Mouse (Mus musculus): ENCODE data around the gene Arnt2. TPM values are rescaled to one million over a fixed set of nuclear protein-coding genes. Genes with fewer than 3 reads are reported as not detected.

Arnt2 gene
- polyA plus RNA-seq, 1 experiment from 2014 or later = not detected

DNA sequence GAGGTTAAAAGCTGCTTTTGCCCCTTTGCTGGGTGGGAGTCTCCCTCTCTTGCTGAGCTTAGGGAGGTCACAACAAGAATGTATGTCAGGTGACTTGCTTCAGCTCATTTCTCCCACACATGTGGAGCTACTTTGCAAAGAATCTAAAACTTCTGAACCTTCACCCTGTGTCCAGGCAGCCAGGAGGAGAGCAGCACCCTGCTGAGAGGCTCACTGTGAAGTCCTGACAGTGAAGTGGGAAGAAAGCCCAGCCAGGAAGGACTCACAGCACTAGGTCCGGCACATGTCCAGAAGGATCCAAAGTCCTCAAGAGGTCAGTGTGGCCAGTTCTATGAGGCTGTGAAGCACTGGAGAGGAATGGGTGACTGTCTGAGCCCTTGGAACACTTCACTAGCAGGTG lies 51.5 kb downstream of the Arnt2 start:
- H3K4me3 ChIP-seq (ENCODE audit: low read depth, low read length) = no peak overlapping the region
- TF ChIP-seq EP300 (IDR thresholded peaks at IDR 0.05; ENCODE audit: low read depth) (no peak), CTCF (IDR thresholded peaks at IDR 0.05; ENCODE audit: low read depth) (no peak)
- no peak for ATAC-seq
- H3K9me3 ChIP-seq (ENCODE audit: low read length) = no peaks in the 10 kb centered on the region
- WGBS (ENCODE audit: insufficient replicate concordance) = 45% methylated on average over 1 of the region's 1 CpGs
- no peak for DNase-seq
- H3K4me1 ChIP-seq (ENCODE audit: insufficient read depth) = no peaks in the 10 kb centered on the region
- no peaks in the 10 kb centered on the region for H3K36me3 ChIP-seq (replicated peaks; ENCODE audit: insufficient read depth, low read length)
- no peaks in the 10 kb centered on the region for H3K27me3 ChIP-seq (ENCODE audit: insufficient read depth, low read length)
- H3K9ac ChIP-seq (replicated peaks) = no peak overlapping the region
- H3K27ac ChIP-seq (ENCODE audit: low read depth) = no peak overlapping the region
- no peak overlapping the region for H3K4me2 ChIP-seq (ENCODE audit: low read depth, low read length)

DNA sequence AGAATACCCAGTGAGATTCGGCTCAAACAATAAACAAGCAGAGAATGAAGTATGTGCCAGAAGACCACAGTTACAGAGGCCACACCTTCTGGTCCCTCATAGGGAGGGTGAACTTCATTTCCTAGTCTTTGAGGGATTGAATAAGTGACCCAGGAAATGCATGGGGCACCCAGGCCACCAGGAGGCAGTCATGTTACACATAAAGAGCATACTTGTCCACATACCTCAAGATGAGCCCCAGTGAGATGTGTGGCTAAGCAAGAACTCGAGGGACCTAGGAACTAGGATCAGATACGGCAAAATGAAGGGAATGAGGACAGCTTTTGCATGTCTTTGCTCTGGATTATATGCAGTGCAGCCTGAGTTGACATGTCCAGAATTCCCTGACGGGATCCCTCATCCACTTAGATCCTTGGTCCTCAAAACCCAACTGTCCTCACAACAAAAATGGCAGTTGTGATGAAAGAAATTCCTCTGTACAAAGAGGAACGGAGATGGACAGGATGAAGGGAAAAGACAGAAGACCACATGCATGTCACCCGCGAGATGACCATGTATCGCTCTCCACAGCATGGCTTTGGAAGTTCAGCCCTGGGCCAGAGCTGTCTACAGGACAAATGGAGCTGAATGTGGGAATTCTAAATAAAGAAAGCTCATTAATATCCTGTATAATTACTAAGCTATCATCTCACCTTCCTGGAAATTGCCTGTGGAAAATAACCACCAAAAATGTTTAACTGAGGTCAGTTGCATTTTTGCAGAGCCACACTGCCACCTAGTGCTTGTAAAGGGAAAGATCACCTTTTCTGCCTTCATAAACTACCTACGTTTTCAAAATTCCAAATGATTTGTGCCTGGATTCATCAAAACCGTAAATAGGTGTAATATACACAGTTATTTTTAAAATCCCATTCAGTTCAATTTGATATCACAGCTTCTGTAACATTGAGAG lies 54.1 kb downstream of the Arnt2 start:
- 54% methylated on average over 10 of the region's 10 CpGs for WGBS (ENCODE audit: insufficient replicate concordance)
- H3K4me3 ChIP-seq (ENCODE audit: low read depth, low read length) = no peak overlapping the region
- no peaks in the 10 kb centered on the region for H3K9me3 ChIP-seq (ENCODE audit: low read length)
- no peaks in the 10 kb centered on the region for H3K4me1 ChIP-seq (ENCODE audit: insufficient read depth)
- H3K27ac ChIP-seq (ENCODE audit: low read depth) = no peak overlapping the region
- no peaks in the 10 kb centered on the region for H3K36me3 ChIP-seq (replicated peaks; ENCODE audit: insufficient read depth, low read length)
- no peak overlapping the region for H3K9ac ChIP-seq (replicated peaks)
- H3K4me2 ChIP-seq (ENCODE audit: low read depth, low read length) = no peak overlapping the region
- no peaks in the 10 kb centered on the region for H3K27me3 ChIP-seq (ENCODE audit: insufficient read depth, low read length)
- no peak for ATAC-seq
- TF ChIP-seq CTCF (IDR thresholded peaks at IDR 0.05; ENCODE audit: low read depth) = peak; percentile 76
- no peak for TF ChIP-seq EP300 (IDR thresholded peaks at IDR 0.05; ENCODE audit: low read depth)
- peak; percentile 40 for DNase-seq

DNA sequence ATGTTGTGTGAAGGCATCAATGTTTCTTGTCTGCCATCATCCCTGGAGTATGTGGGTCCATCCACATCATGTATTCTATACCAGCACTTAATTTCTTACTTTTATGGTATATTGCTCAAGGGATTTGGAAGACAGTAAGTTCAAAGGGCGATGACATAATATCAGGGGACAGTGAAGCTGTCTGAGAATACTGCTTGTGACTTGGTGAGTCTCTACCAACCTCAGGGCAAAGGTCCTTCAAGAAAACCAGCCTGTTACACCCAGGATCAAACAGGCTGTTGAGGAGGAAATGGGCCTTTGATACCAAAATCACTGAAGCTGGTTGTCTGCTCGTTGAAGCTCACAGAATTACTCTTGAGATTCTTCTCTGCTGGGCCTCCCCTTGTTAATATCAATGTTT lies 55.1 kb downstream of the Arnt2 start:
- no peak overlapping the region for H3K27ac ChIP-seq (ENCODE audit: low read depth)
- ATAC-seq = no peak
- H3K9ac ChIP-seq (replicated peaks) = no peak overlapping the region
- WGBS (ENCODE audit: insufficient replicate concordance) = 75% methylated on average over 2 of the region's 2 CpGs
- H3K4me3 ChIP-seq (ENCODE audit: low read depth, low read length) = no peak overlapping the region
- no peaks in the 10 kb centered on the region for H3K9me3 ChIP-seq (ENCODE audit: low read length)
- no peak for DNase-seq
- no peaks in the 10 kb centered on the region for H3K4me1 ChIP-seq (ENCODE audit: insufficient read depth)
- H3K4me2 ChIP-seq (ENCODE audit: low read depth, low read length) = no peak overlapping the region
- no peaks in the 10 kb centered on the region for H3K36me3 ChIP-seq (replicated peaks; ENCODE audit: insufficient read depth, low read length)
- H3K27me3 ChIP-seq (ENCODE audit: insufficient read depth, low read length) = no peaks in the 10 kb centered on the region
- TF ChIP-seq EP300 (IDR thresholded peaks at IDR 0.05; ENCODE audit: low read depth) (no peak), CTCF (IDR thresholded peaks at IDR 0.05; ENCODE audit: low read depth) (no peak)

DNA sequence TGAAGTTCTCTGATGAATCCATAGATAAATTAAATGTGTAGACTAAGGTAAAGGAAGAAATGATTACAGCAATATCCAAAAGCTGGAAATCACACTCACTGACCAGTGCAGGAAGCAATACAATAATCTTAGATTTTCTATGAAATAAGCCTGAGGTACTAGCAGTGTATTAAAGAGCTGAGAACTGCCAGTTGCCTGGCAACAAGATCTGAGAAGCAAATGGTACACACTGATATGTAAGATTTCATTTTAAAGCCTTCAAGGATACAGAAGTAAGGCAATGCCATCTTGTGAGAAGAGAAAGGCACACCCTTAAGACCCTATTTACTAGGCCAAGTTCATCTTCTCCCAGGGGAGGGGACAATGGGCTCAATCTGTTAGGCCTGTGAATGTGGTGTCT lies 59.4 kb downstream of the Arnt2 start:
- no peak overlapping the region for H3K4me3 ChIP-seq (ENCODE audit: low read depth, low read length)
- no peaks in the 10 kb centered on the region for H3K27me3 ChIP-seq (ENCODE audit: insufficient read depth, low read length)
- no peak overlapping the region for H3K9ac ChIP-seq (replicated peaks)
- H3K4me2 ChIP-seq (ENCODE audit: low read depth, low read length) = no peak overlapping the region
- H3K36me3 ChIP-seq (replicated peaks; ENCODE audit: insufficient read depth, low read length) = no peaks in the 10 kb centered on the region
- no peaks in the 10 kb centered on the region for H3K9me3 ChIP-seq (ENCODE audit: low read length)
- TF ChIP-seq CTCF (IDR thresholded peaks at IDR 0.05; ENCODE audit: low read depth) = no peak
- no peak for TF ChIP-seq EP300 (IDR thresholded peaks at IDR 0.05; ENCODE audit: low read depth)
- no peak for DNase-seq
- H3K27ac ChIP-seq (ENCODE audit: low read depth) = no peak overlapping the region
- H3K4me1 ChIP-seq (ENCODE audit: insufficient read depth) = no peaks in the 10 kb centered on the region
- no peak for ATAC-seq

DNA sequence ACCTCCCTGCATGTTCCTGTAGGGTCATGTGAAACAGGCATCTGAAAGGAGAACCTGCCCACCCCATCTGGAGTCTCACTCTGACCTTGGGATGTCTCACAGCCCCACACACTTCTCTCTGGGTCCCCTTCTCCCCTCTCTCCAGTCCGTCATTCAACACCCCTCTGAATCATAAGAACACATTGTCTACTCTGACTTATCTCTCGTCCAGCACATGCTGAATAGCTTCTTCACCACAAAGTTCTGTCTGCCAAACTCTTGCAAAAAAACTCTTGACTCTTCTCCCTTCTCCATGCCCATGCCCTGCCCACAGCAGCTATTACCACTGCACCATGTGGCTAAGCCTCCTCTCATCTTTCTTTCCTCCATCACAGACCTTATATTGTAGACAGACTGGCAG lies 60.0 kb downstream of the Arnt2 start:
- H3K36me3 ChIP-seq (replicated peaks; ENCODE audit: insufficient read depth, low read length) = no peaks in the 10 kb centered on the region
- no peaks in the 10 kb centered on the region for H3K27me3 ChIP-seq (ENCODE audit: insufficient read depth, low read length)
- no peak for ATAC-seq
- TF ChIP-seq EP300 (IDR thresholded peaks at IDR 0.05; ENCODE audit: low read depth) (no peak), CTCF (IDR thresholded peaks at IDR 0.05; ENCODE audit: low read depth) (no peak)
- no peaks in the 10 kb centered on the region for H3K4me1 ChIP-seq (ENCODE audit: insufficient read depth)
- no peak overlapping the region for H3K27ac ChIP-seq (ENCODE audit: low read depth)
- no peaks in the 10 kb centered on the region for H3K9me3 ChIP-seq (ENCODE audit: low read length)
- 40% methylated on average over 2 of the region's 2 CpGs for WGBS (ENCODE audit: insufficient replicate concordance)
- H3K4me3 ChIP-seq (ENCODE audit: low read depth, low read length) = no peak overlapping the region
- no peak for DNase-seq
- no peak overlapping the region for H3K4me2 ChIP-seq (ENCODE audit: low read depth, low read length)
- no peak overlapping the region for H3K9ac ChIP-seq (replicated peaks)

DNA sequence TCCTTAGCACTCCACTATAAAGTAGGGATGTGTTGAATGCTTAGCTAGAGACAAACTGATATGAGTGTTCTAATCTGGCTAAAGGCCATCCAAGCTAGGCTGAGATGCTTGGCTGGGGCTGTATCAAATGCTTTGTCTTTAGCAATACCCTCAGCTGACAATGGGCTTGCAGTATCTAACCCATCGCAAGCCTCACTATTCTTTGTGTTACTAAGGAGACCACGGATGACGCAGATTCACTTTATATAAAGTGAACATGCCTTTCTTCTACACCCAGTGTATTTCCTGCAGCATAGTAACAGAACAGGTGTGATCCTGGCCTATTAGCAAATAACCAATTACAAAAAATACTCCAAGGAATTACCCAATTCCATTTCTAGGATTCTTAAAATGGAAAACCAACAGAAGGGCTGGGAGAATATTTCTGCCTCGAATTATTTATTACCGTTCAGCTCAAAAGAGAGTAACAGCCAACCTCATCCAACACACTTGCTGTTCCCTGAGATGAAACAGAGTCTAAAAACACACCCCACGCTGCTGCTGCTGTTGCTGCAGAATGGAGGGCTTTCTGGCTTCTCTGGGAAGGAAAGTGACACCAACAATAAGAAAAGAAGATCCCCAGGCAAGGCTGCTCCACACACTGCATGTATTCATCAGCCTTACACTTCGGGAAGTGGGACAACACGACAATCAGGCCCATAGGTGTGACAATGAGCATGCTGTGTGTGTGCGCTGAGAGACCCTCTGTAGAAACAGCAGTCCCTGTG lies 61.6 kb downstream of the Arnt2 start:
- H3K4me1 ChIP-seq (ENCODE audit: insufficient read depth) = no peaks in the 10 kb centered on the region
- no peak overlapping the region for H3K4me3 ChIP-seq (ENCODE audit: low read depth, low read length)
- ATAC-seq (no peak), DNase-seq (no peak)
- no peak for TF ChIP-seq CTCF (IDR thresholded peaks at IDR 0.05; ENCODE audit: low read depth)
- TF ChIP-seq EP300 (IDR thresholded peaks at IDR 0.05; ENCODE audit: low read depth) = no peak
- no peak overlapping the region for H3K9ac ChIP-seq (replicated peaks)
- H3K9me3 ChIP-seq (ENCODE audit: low read length) = no peaks in the 10 kb centered on the region
- H3K36me3 ChIP-seq (replicated peaks; ENCODE audit: insufficient read depth, low read length) = no peaks in the 10 kb centered on the region
- H3K27me3 ChIP-seq (ENCODE audit: insufficient read depth, low read length) = no peaks in the 10 kb centered on the region
- no peak overlapping the region for H3K27ac ChIP-seq (ENCODE audit: low read depth)
- no peak overlapping the region for H3K4me2 ChIP-seq (ENCODE audit: low read depth, low read length)
- WGBS (ENCODE audit: insufficient replicate concordance) = 74% methylated on average over 9 of the region's 9 CpGs

Data from liver, postnatal 0 days (tissue).